Mouse (Mus musculus): ENCODE results near the gene Sh3gl1. TPM values are rescaled to one million over a fixed set of nuclear protein-coding genes. Genes with fewer than 3 reads are reported as not detected.
A peak's percentile ranks its signal among the peaks of the same experiment; 100 is the strongest.

Gene Sh3gl1
- polyA plus RNA-seq, 1 experiment from 2014 or later: 190 TPM

DNA sequence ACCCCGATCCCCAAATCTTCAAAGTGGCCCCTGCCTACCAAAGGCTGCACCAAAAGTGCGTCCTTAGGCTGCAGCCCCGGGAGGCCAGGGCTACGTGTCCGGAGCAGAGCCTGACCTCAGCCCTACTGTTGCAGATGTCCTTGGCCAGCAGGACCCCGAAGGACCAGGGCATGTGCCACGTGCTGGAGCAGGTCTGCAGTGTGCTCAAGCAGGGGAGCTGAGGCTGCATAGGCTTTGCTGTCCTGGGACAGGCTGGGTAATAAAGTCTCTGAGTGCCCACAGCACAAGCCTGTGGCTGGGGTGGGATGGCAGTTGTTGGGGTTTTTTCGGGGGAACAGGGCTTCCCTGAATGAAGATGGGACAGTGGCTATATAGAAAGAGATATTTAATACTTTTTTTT is 20.1 kb downstream of the Sh3gl1 start:
- H3K27me3 ChIP-seq (ENCODE audit: insufficient read depth, low read length): no peaks in the 10 kb centered on the region
- H3K4me3 ChIP-seq (ENCODE audit: low read length): no peak overlapping the region
- H3K4me2 ChIP-seq (replicated peaks; ENCODE audit: low read depth, low read length): no peak overlapping the region
- H3K27ac ChIP-seq (ENCODE audit: low read length): no peak overlapping the region
- no peak for ATAC-seq (ENCODE audit: low FRiP score, low TSS enrichment)
- H3K9ac ChIP-seq (replicated peaks; ENCODE audit: low read length): no peak overlapping the region
- H3K36me3 ChIP-seq (ENCODE audit: insufficient read depth, low read length): peaks cover 82% of the 10 kb centered on the region
- 87% methylated on average over 8 of the region's 8 CpGs for WGBS
- H3K9me3 ChIP-seq (ENCODE audit: low read length): no peaks in the 10 kb centered on the region
- no peaks in the 10 kb centered on the region for H3K4me1 ChIP-seq (ENCODE audit: insufficient read depth, low read length)

DNA sequence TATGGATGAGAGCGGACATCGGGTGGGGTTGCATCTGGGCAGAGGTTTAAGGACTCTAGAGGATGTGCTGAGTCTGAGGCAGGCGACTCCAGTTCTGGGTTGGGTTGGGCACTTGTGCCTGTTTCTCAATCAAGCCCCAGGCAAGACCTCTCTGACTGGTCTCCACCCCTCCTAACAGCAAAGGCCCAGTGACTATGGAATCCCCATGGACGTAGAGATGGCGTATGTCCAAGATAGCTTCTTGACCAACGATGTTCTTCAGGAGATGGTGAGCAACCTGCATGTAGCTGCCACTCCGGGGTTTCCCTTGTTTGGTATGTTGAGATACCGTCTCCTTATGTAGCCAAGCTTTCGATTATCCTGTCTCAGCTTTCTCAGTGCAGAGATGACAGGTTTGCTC is 21.1 kb downstream of the Sh3gl1 start:
- peaks cover 7% of the 10 kb centered on the region for H3K4me1 ChIP-seq (ENCODE audit: insufficient read depth, low read length)
- no peak overlapping the region for H3K9ac ChIP-seq (replicated peaks; ENCODE audit: low read length)
- no peaks in the 10 kb centered on the region for H3K9me3 ChIP-seq (ENCODE audit: low read length)
- H3K27me3 ChIP-seq (ENCODE audit: insufficient read depth, low read length): no peaks in the 10 kb centered on the region
- 90% methylated on average over 9 of the region's 9 CpGs for WGBS
- no peak overlapping the region for H3K4me2 ChIP-seq (replicated peaks; ENCODE audit: low read depth, low read length)
- no peak overlapping the region for H3K27ac ChIP-seq (ENCODE audit: low read length)
- no peak for ATAC-seq (ENCODE audit: low FRiP score, low TSS enrichment)
- no peak overlapping the region for H3K4me3 ChIP-seq (ENCODE audit: low read length)
- H3K36me3 ChIP-seq (ENCODE audit: insufficient read depth, low read length): peaks cover 81% of the 10 kb centered on the region

DNA sequence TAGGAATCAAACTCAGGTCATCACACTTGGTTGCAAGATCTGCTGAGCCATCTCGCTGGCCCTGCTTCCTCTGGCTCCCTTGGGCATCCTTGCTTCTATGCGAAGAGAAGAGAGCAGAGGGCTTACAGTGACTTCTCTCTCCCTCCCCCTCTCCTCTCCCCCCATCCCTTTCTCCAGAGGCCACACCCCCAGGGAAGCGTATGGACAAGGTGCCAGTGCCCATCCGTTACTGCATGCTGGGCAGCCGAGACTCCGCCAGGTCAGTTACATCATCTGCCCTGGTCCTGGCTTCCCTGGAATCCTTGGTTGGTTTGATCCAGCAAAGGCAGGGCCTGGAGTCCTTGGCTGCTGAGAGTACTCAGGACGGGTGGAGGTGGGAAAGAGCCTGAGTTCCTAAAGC is 25.0 kb downstream of the Sh3gl1 start:
- ATAC-seq (ENCODE audit: low FRiP score, low TSS enrichment): no peak
- no peaks in the 10 kb centered on the region for H3K9me3 ChIP-seq (ENCODE audit: low read length)
- no peak overlapping the region for H3K9ac ChIP-seq (replicated peaks; ENCODE audit: low read length)
- WGBS: 83% methylated on average over 7 of the region's 7 CpGs
- no peaks in the 10 kb centered on the region for H3K27me3 ChIP-seq (ENCODE audit: insufficient read depth, low read length)
- peaks cover 49% of the 10 kb centered on the region for H3K36me3 ChIP-seq (ENCODE audit: insufficient read depth, low read length)
- no peak overlapping the region for H3K27ac ChIP-seq (ENCODE audit: low read length)
- H3K4me2 ChIP-seq (replicated peaks; ENCODE audit: low read depth, low read length): no peak overlapping the region
- H3K4me3 ChIP-seq (ENCODE audit: low read length): no peak overlapping the region
- H3K4me1 ChIP-seq (ENCODE audit: insufficient read depth, low read length): peaks cover 26% of the 10 kb centered on the region

DNA sequence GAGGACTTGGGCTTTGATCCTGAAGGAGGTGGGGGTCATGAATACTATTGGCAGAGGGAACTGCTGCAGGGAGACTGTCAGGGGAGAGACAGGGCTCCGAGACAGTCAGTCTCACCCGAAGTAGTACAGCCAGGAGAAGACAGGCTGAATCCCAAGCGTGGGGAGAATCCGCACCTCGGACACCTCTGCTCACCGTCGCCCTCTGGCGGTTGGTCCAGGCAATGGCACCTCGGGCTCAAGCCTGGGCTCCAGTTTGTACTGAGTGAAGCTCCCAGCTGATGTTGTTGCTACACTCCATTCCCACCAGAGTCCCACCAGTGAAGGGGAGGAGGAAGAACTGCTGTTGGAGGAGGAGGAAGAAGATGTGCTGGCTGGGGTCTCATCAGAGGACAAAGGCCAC is 25.8 kb downstream of the Sh3gl1 start:
- Histone ChIP-seq H3K27me3 (ENCODE audit: insufficient read depth, low read length) (no peaks in the 10 kb centered on the region), H3K9ac (replicated peaks; ENCODE audit: low read length) (no peak overlapping the region), H3K4me3 (ENCODE audit: low read length) (no peak overlapping the region), H3K9me3 (ENCODE audit: low read length) (no peaks in the 10 kb centered on the region), H3K4me1 (ENCODE audit: insufficient read depth, low read length) (peaks cover 26% of the 10 kb centered on the region), H3K36me3 (ENCODE audit: insufficient read depth, low read length) (peaks cover 41% of the 10 kb centered on the region), H3K27ac (ENCODE audit: low read length) (no peak overlapping the region), H3K4me2 (replicated peaks; ENCODE audit: low read depth, low read length) (peak overlapping the region; percentile 74)
- WGBS: 4% methylated on average over 9 of the region's 9 CpGs
- ATAC-seq (ENCODE audit: low FRiP score, low TSS enrichment): no peak

DNA sequence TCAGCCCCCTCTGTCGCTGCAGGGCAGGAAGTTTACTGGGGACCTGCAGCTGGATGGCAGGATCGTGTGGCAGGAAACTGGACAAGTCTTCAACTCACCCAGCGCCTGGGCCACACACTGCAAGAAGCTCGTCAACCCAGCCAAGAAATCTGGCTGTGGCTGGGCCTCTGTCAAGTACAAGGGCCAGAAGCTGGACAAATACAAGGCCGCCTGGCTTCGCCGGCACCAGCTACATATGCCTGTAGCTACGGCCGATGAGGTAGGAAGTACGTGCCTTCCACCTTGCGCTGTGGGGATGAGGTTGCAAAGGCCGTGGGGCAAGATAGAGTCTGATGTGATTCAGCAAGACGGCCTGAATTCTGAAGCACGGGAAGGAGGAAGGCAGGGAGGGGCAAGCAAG is 26.2 kb downstream of the Sh3gl1 start:
- H3K9me3 ChIP-seq (ENCODE audit: low read length): no peaks in the 10 kb centered on the region
- no peak for ATAC-seq (ENCODE audit: low FRiP score, low TSS enrichment)
- H3K4me3 ChIP-seq (ENCODE audit: low read length): peak overlapping the region; percentile 90
- H3K27me3 ChIP-seq (ENCODE audit: insufficient read depth, low read length): no peaks in the 10 kb centered on the region
- H3K9ac ChIP-seq (replicated peaks; ENCODE audit: low read length): peak overlapping the region; percentile 83
- peaks cover 37% of the 10 kb centered on the region for H3K36me3 ChIP-seq (ENCODE audit: insufficient read depth, low read length)
- peaks cover 26% of the 10 kb centered on the region for H3K4me1 ChIP-seq (ENCODE audit: insufficient read depth, low read length)
- WGBS: 65% methylated on average over 14 of the region's 14 CpGs
- H3K4me2 ChIP-seq (replicated peaks; ENCODE audit: low read depth, low read length): peak overlapping the region; percentile 74
- H3K27ac ChIP-seq (ENCODE audit: low read length): no peak overlapping the region

DNA sequence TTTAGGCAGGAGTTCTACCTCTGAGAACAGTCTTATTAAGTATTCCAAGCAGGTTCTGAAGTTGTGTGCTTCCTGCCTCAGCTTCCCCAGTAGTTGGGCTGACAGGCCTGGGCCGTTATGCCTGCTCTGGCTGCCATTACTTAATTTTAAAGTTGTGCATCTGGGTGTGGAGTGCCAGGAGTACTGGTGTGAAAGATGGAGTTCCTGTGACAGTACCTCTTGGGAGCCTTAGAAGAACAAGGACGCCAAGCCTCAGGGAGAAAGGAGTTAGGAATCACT is 26.5 kb downstream of the Sh3gl1 start:
- H3K9me3 ChIP-seq (ENCODE audit: low read length): no peaks in the 10 kb centered on the region
- ATAC-seq (ENCODE audit: low FRiP score, low TSS enrichment): no peak
- peaks cover 26% of the 10 kb centered on the region for H3K4me1 ChIP-seq (ENCODE audit: insufficient read depth, low read length)
- peak overlapping the region; percentile 74 for H3K4me2 ChIP-seq (replicated peaks; ENCODE audit: low read depth, low read length)
- H3K9ac ChIP-seq (replicated peaks; ENCODE audit: low read length): peak overlapping the region; percentile 83
- 34% methylated on average over 2 of the region's 2 CpGs for WGBS
- no peaks in the 10 kb centered on the region for H3K27me3 ChIP-seq (ENCODE audit: insufficient read depth, low read length)
- peaks cover 34% of the 10 kb centered on the region for H3K36me3 ChIP-seq (ENCODE audit: insufficient read depth, low read length)
- H3K27ac ChIP-seq (ENCODE audit: low read length): no peak overlapping the region
- H3K4me3 ChIP-seq (ENCODE audit: low read length): peak overlapping the region; percentile 90

DNA sequence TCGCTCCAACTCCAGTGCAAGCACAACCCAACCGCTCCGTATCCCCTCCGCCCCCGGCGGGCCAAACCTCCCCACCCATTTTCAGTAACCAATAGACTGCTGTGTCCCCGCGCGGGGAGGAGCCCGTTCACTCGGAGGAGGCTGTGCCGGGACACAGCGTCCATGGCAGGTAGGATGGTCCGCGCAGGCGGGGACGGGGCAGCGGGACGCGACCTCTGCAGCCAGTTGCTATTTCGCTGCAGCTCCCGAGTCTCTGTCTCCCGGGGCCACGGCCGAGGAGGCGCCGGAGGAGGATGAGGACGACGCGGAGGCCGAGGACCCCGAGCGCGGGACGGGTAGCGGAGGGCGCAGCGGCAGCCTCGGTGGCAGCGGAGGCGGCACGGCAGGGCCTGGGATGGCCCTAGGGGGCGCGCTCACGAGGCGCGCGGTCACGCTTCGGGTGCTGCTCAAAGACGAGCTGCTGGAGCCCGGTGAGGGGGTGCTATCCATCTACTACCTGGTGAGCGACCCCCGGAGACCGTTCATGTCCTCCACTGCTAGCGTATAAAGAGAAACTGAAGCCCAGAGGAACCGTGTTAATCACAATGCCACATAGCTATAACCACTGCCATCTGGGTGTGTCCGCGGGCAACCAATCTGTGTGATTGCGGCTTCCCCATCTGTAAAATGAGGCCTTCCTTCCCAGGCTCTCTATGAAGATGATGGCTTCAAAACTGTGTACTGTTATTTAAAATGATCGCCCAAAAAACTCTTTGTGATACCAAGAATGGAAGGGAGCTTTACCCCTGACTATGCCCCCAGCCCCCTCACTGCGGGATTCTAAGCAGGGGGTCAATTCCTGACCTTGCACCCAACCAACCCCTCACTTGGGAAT is 27.1 kb downstream of the Sh3gl1 start:
- Histone ChIP-seq H3K27me3 (ENCODE audit: insufficient read depth, low read length) (no peaks in the 10 kb centered on the region), H3K36me3 (ENCODE audit: insufficient read depth, low read length) (peaks cover 29% of the 10 kb centered on the region), H3K4me1 (ENCODE audit: insufficient read depth, low read length) (peaks cover 26% of the 10 kb centered on the region), H3K27ac (ENCODE audit: low read length) (peak overlapping the region; percentile 89), H3K9ac (replicated peaks; ENCODE audit: low read length) (peak overlapping the region; percentile 83), H3K9me3 (ENCODE audit: low read length) (no peaks in the 10 kb centered on the region), H3K4me2 (replicated peaks; ENCODE audit: low read depth, low read length) (peak overlapping the region; percentile 74), H3K4me3 (ENCODE audit: low read length) (peak overlapping the region; percentile 90)
- ATAC-seq (ENCODE audit: low FRiP score, low TSS enrichment): peak; percentile 95
- under 1% methylated on average over 59 of the region's 62 CpGs for WGBS

DNA sequence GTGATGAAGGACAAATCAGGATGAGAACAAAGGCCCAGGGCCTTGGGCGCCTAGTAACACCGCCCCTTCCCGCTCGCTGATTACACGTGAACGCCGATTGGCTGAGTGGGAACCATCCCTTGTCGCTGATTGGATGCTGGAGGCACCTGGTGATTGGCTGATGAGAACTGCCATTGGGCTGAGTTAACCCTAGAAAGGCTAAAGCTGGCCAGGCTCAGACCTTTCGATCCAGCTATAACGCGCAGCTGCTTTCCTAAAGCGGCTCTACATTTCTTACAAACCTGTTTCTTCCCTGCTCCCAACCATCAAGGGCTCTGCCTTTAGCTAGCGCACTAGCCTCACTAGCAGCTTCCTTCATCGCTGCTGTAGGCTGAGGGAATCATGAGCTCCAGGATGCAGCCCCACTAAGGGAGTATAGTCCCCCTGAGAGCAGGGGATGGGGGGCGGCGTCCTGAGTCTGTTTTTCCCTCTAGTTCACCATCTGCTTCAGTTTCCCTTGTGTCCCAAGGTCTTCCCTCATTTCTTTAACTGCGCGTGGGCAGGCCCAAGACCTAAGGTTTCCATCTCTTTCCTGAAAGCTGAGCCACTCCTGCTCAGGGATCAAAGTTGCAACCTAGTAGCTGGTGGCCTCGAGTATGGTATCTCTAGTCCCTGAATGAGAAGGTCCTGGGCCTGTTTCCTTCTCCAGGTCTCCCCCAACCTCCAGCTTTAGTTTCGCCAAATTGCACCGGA is 27.9 kb downstream of the Sh3gl1 start:
- peak; percentile 95 for ATAC-seq (ENCODE audit: low FRiP score, low TSS enrichment)
- Histone ChIP-seq H3K4me1 (ENCODE audit: insufficient read depth, low read length) (peaks cover 26% of the 10 kb centered on the region), H3K9ac (replicated peaks; ENCODE audit: low read length) (peak overlapping the region; percentile 83), H3K9me3 (ENCODE audit: low read length) (no peaks in the 10 kb centered on the region), H3K4me2 (replicated peaks; ENCODE audit: low read depth, low read length) (peak overlapping the region; percentile 74), H3K36me3 (ENCODE audit: insufficient read depth, low read length) (peaks cover 22% of the 10 kb centered on the region), H3K27me3 (ENCODE audit: insufficient read depth, low read length) (no peaks in the 10 kb centered on the region), H3K27ac (ENCODE audit: low read length) (peak overlapping the region; percentile 89), H3K4me3 (ENCODE audit: low read length) (peak overlapping the region; percentile 90)
- 0% methylated on average over 21 of the region's 21 CpGs for WGBS

DNA sequence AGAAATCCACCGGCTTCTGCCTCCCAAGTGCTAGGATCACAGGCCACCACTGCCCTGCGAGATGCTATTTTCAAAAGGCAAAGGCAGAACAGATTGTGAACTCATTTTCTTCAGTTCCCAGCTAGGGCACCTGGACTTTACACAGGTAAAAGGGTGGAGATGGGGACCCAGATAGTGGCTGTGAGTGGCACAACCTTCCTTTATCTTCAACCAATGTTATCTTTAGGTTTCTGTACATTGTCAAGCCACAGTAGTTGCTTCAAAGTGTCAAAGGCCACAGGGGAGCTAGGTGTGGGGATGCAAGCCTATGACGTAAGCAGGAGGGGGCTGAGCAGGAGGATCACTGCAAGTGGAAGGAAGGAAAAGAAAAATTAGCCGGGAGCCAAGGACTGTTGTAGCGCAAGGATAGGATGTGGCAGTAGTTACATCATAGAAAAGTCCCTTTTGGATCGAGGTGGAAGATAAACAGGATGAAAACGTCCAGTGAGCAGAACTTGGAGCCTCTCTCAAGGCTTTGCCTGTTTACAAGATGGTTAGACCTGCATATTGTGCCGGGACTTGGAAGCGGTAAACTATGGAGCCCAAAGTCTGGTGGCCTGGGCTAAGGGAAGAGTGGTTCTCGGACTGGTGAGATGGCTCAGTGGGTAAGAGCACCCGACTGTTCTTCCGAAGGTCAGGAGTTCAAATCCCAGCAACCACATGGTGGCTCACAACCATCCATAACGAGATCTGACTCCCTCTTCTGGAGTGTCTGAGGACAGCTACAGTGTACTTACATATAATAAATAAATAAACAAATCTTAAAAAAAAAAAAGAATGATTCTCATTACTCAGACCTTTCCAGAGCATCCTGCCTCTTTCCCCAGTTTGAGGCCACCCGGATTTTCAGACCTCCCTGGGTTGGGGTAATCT is 28.7 kb downstream of the Sh3gl1 start:
- peak; percentile 7; the same call in 1 of the 2 replicates for ATAC-seq (ENCODE audit: low FRiP score, low TSS enrichment)

More for the DNA sequence above, 28.7 kb downstream of the Sh3gl1 start:
- Histone ChIP-seq H3K27ac (ENCODE audit: low read length) (peak overlapping the region; percentile 89), H3K27me3 (ENCODE audit: insufficient read depth, low read length) (no peaks in the 10 kb centered on the region), H3K9me3 (ENCODE audit: low read length) (no peaks in the 10 kb centered on the region), H3K9ac (replicated peaks; ENCODE audit: low read length) (peak overlapping the region; percentile 67), H3K36me3 (ENCODE audit: insufficient read depth, low read length) (peaks cover 16% of the 10 kb centered on the region), H3K4me3 (ENCODE audit: low read length) (peak overlapping the region; percentile 90), H3K4me1 (ENCODE audit: insufficient read depth, low read length) (peaks cover 26% of the 10 kb centered on the region), H3K4me2 (replicated peaks; ENCODE audit: low read depth, low read length) (peak overlapping the region; percentile 74)
- 29% methylated on average over 13 of the region's 14 CpGs for WGBS
